Mouse (Mus musculus) forebrain, embryonic 10.5 days (tissue): Measurements from ENCODE around the gene Lrch3. TPM values are rescaled to one million over a fixed set of nuclear protein-coding genes. Genes with fewer than 3 reads are reported as not detected.
A peak's percentile ranks its signal among the peaks of the same experiment; 100 is the strongest.
"Not testable (repeated sequence)": the region's sequence is repeated elsewhere in the genome, so short reads cannot be mapped to it uniquely, and the experiment has no call there.

Experiments used
- DNase-seq: peaks from one replicate; pipeline ENCODE4 v3.0.0-alpha.2; 2017; ENCODE audit warnings: low spot score; ENCODE audit errors: extremely low spot score
- H3K27ac ChIP-seq: fragments of 300-500 bp; sonication (generic); 2 replicates; pipeline ENCODE4 v1.5.1; 2016; ENCODE audit warnings: mild to moderate bottlenecking
- H3K27me3 ChIP-seq: fragments of 300-500 bp; sonication (generic); 2 replicates; pipeline ENCODE4 v1.6.1; 2016; ENCODE audit warnings: mild to moderate bottlenecking; ENCODE audit not compliant: poor library complexity, severe bottlenecking
- H3K36me3 ChIP-seq: fragments of 300-500 bp; sonication (generic); replicated peaks from 2 replicates; pipeline ENCODE4 v1.6.1; 2016; ENCODE audit warnings: mild to moderate bottlenecking, moderate library complexity
- H3K4me1 ChIP-seq: fragments of 300-500 bp; sonication (generic); 2 replicates; pipeline ENCODE4 v1.6.1; 2016
- H3K4me3 ChIP-seq: fragments of 300-500 bp; sonication (generic); 2 replicates; pipeline ENCODE4 v1.5.1; 2016; ENCODE audit warnings: mild to moderate bottlenecking, moderate library complexity
- H3K9me3 ChIP-seq: fragments of 300-500 bp; sonication (generic); 2 replicates; pipeline ENCODE4 v1.6.1; 2016; ENCODE audit warnings: mild to moderate bottlenecking, moderate library complexity
- WGBS: fragments of 180-500 bp; shearing (Covaris S2); methylation state at CpG from one replicate; pipeline ENCODE4 v1.1.7; 2016; 5-methylcytosine and 5-hydroxymethylcytosine counted together
- polyA plus RNA-seq: library from polyadenylated mRNA; unstranded; fragments of >200 nt; fragmentation: Nextera tagmentation; extraction: Ambion mirVana; gene quantifications from 2 replicates; pipeline ENCODE4 v1.2.1, GENCODE M21; 2016

Gene Lrch3
- polyA plus RNA-seq, 1 experiment from 2014 or later = 29.4 TPM

GRCm38 (mm10) chr16:32878972-32879926 lies 34.7 kb upstream of the Lrch3 start:
- WGBS = 87% methylated on average over 14 of the region's 14 CpGs
- Histone ChIP-seq H3K27ac (no peak overlapping the region), H3K9me3 (no peaks in the 10 kb centered on the region), H3K27me3 (no peaks in the 10 kb centered on the region), H3K4me3 (peak overlapping the region; percentile 90), H3K4me1 (peaks cover 25% of the 10 kb centered on the region), H3K36me3 (peaks cover 8% of the 10 kb centered on the region)
- no peak for DNase-seq

- DNase-seq = no peak
- Histone ChIP-seq H3K4me1 (peaks cover 25% of the 10 kb centered on the region), H3K9me3 (no peaks in the 10 kb centered on the region), H3K4me3 (no peak overlapping the region), H3K36me3 (peaks cover 26% of the 10 kb centered on the region), H3K27me3 (no peaks in the 10 kb centered on the region), H3K27ac (no peak overlapping the region)
- WGBS = 88% methylated on average over 7 of the region's 7 CpGs
Measured at GRCm38 (mm10) chr16:32881538-32881937, 32.4 kb upstream of the Lrch3 start.

GRCm38 (mm10) chr16:32887996-32888395 lies 25.9 kb upstream of the Lrch3 start:
- WGBS = 86% methylated on average over 7 of the region's 7 CpGs
- Histone ChIP-seq H3K4me1 (no peaks in the 10 kb centered on the region), H3K4me3 (no peak overlapping the region), H3K36me3 (peaks cover 77% of the 10 kb centered on the region), H3K27me3 (no peaks in the 10 kb centered on the region), H3K27ac (no peak overlapping the region), H3K9me3 (no peaks in the 10 kb centered on the region)
- no peak for DNase-seq

- no peak overlapping the region for H3K27ac ChIP-seq
- H3K4me1 ChIP-seq = no peaks in the 10 kb centered on the region
- no peaks in the 10 kb centered on the region for H3K9me3 ChIP-seq
- H3K27me3 ChIP-seq = no peaks in the 10 kb centered on the region
- H3K4me3 ChIP-seq = no peak overlapping the region
- H3K36me3 ChIP-seq = peaks cover 82% of the 10 kb centered on the region
- DNase-seq = no peak
- 66% methylated on average over 2 of the region's 2 CpGs for WGBS
Measured at GRCm38 (mm10) chr16:32889881-32890280, 24.0 kb upstream of the Lrch3 start.

- H3K4me1 ChIP-seq = no peaks in the 10 kb centered on the region
- no peak overlapping the region for H3K27ac ChIP-seq
- H3K4me3 ChIP-seq = no peak overlapping the region
- DNase-seq = no peak
- no peaks in the 10 kb centered on the region for H3K9me3 ChIP-seq
- H3K36me3 ChIP-seq = peaks cover 90% of the 10 kb centered on the region
- H3K27me3 ChIP-seq = no peaks in the 10 kb centered on the region
Measured at GRCm38 (mm10) chr16:32896126-32896525, 17.8 kb upstream of the Lrch3 start.

GRCm38 (mm10) chr16:32901360-32902050 lies 12.4 kb upstream of the Lrch3 start:
- Histone ChIP-seq H3K36me3 (peaks cover 85% of the 10 kb centered on the region), H3K4me3 (no peak overlapping the region), H3K9me3 (no peaks in the 10 kb centered on the region), H3K27me3 (no peaks in the 10 kb centered on the region), H3K27ac (no peak overlapping the region), H3K4me1 (no peaks in the 10 kb centered on the region)
- 92% methylated on average over 2 of the region's 2 CpGs for WGBS
- no peak for DNase-seq

GRCm38 (mm10) chr16:32902051-32902428 lies 11.9 kb upstream of the Lrch3 start:
- H3K4me3 ChIP-seq = no peak overlapping the region
- no peak for DNase-seq
- no peaks in the 10 kb centered on the region for H3K9me3 ChIP-seq
- no peak overlapping the region for H3K27ac ChIP-seq
- no peaks in the 10 kb centered on the region for H3K4me1 ChIP-seq
- WGBS = 75% methylated on average over 3 of the region's 3 CpGs
- no peaks in the 10 kb centered on the region for H3K27me3 ChIP-seq
- peaks cover 89% of the 10 kb centered on the region for H3K36me3 ChIP-seq

GRCm38 (mm10) chr16:32906186-32906585 lies 7.7 kb upstream of the Lrch3 start:
- WGBS = 90% methylated on average over 2 of the region's 2 CpGs
- no peak overlapping the region for H3K4me3 ChIP-seq
- H3K27ac ChIP-seq = no peak overlapping the region
- H3K4me1 ChIP-seq = no peaks in the 10 kb centered on the region
- H3K36me3 ChIP-seq = peaks cover 57% of the 10 kb centered on the region
- no peaks in the 10 kb centered on the region for H3K9me3 ChIP-seq
- DNase-seq = no peak
- H3K27me3 ChIP-seq = no peaks in the 10 kb centered on the region

- DNase-seq = no peak
Measured at GRCm38 (mm10) chr16:32906727-32907126, 7.2 kb upstream of the Lrch3 start.

GRCm38 (mm10) chr16:32913212-32913611 lies 688 bp upstream of the Lrch3 start:
- Histone ChIP-seq H3K27ac (no peak overlapping the region), H3K4me3 (peak overlapping the region; percentile 99), H3K4me1 (peaks cover 17% of the 10 kb centered on the region), H3K9me3 (no peaks in the 10 kb centered on the region), H3K27me3 (no peaks in the 10 kb centered on the region), H3K36me3 (0 out of 2 replicates have a peak, but pooled peaks cover 5% of the 10 kb centered on the region)
- DNase-seq = no peak
- 69% methylated on average over 7 of the region's 7 CpGs for WGBS

More at GRCm38 (mm10) chr16:32906727-32907126, 7.2 kb upstream of the Lrch3 start:
- 94% methylated on average over 8 of the region's 8 CpGs for WGBS
- no peaks in the 10 kb centered on the region for H3K4me1 ChIP-seq
- no peak overlapping the region for H3K27ac ChIP-seq
- no peaks in the 10 kb centered on the region for H3K9me3 ChIP-seq
- H3K27me3 ChIP-seq = no peaks in the 10 kb centered on the region
- H3K4me3 ChIP-seq = no peak overlapping the region
- H3K36me3 ChIP-seq = peaks cover 53% of the 10 kb centered on the region

- Histone ChIP-seq H3K4me1 (peaks cover 17% of the 10 kb centered on the region), H3K27ac (no peak overlapping the region), H3K36me3 (peaks cover 18% of the 10 kb centered on the region), H3K4me3 (peak overlapping the region; percentile 99), H3K27me3 (no peaks in the 10 kb centered on the region), H3K9me3 (no peaks in the 10 kb centered on the region)
- WGBS = 81% methylated on average over 9 of the region's 9 CpGs
- DNase-seq = no peak
Measured at GRCm38 (mm10) chr16:32915292-32916068, 1.6 kb downstream of the Lrch3 start.

GRCm38 (mm10) chr16:32926629-32927028 lies 12.7 kb downstream of the Lrch3 start:
- not testable (repeated sequence) for DNase-seq, H3K27me3 ChIP-seq, H3K9me3 ChIP-seq, H3K27ac ChIP-seq, H3K4me1 ChIP-seq, H3K4me3 ChIP-seq
- 93% methylated on average over 9 of the region's 9 CpGs for WGBS
- peaks cover 47% of the 10 kb centered on the region for H3K36me3 ChIP-seq
